8 mouse cellular contexts compared by ENCODE assay signal in the genomic region with DNA sequence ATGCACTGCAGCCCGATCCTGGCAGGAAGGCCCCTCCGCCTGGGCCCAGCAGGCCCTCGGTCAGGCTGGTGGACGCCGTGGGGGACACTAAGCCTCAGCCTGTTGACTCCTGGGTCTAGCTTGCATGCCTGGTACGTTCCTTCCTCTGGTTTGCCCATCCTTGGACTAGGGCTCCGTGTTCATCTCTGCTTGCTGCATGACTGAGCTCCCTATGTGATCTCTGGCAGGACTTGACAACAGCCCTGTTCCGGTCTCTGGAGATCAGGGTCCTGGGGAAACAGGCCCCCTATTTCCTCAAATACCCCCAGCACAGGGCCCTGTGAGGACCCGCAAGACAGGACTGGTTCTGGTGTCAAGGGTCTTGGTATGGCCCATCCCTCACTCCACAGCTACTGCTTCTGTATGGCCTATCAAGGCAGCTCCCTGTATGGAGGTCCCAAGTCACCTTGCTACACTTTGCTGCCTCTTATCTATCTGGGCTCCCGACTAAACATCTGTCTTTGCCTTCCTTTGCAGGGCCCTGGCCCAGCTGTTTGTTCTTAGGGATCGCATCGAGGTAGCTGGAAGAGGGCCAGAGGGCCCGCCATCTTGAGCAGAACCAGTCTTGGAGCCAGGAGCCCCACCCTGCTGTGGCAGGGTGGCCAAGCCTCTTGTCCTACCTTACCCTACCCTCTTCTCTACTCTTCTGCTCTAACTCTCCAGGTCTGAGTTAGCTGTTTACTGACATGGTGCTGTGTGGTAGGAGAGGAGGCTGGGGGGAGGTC. TPM values are rescaled to one million over a fixed set of nuclear protein-coding genes. Genes with fewer than 3 reads are reported as not detected.
A peak's percentile ranks its signal among the peaks of the same experiment; 100 is the strongest.
DNase-seq lines count a peak whose midpoint lies in the region; ATAC-seq and TF ChIP-seq lines count a peak whose summit lies in the region.
"Had no signal": no experiment of that assay in that cellular context is flagged by ENCODE, and none has a peak within 500 bp of the region (broad histone marks: within the 10 kb centered on the region; RNA-seq: fewer than 3 reads in every experiment).

No protein-coding gene starts in this region.

- TF ChIP-seq EP300 in MEL (IDR thresholded peaks at IDR 0.05; ENCODE audit: low read depth in 1 of 2, low read length in 2 of 2), result no peak

- DNase-seq in hindbrain, embryonic 11.5 days (ENCODE audit: low spot score), result no peak
- peak; percentile 54 for DNase-seq in MEL (ENCODE audit: low read depth, low spot score)
- DNase-seq in midbrain, embryonic 11.5 days (ENCODE audit: low spot score, missing footprints), result no peak
- no peak for DNase-seq in right cerebral cortex, adult 2 months (ENCODE audit: low spot score in 2 of 2)
- DNase-seq in right cerebral cortex, postnatal 25 days, result no peak
- DNase-seq: cerebellum, adult 11 months had no signal

- no peak overlapping the region for H3K4me3 ChIP-seq in hindbrain, embryonic 13.5 days
- H3K4me3 ChIP-seq in hindbrain, embryonic 11.5 days (ENCODE audit: low read depth, low read length), result no peak overlapping the region
- H3K4me3 ChIP-seq in MEL (ENCODE audit: control insufficient read depth in 1 of 2, insufficient read depth in 1 of 2, low read depth in 2 of 2, low read length in 2 of 2), result no peak overlapping the region
- no peak overlapping the region for H3K4me3 ChIP-seq in midbrain, embryonic 11.5 days (ENCODE audit: low read depth, low read length)

- no peak for ATAC-seq in hindbrain, embryonic 13.5 days (ENCODE audit: low FRiP score)
- no peak for ATAC-seq in hindbrain, embryonic 11.5 days (ENCODE audit: low FRiP score)
- ATAC-seq in erythroblast, adult 5-6 weeks (replicated peaks; ENCODE audit: low FRiP score, poor library complexity, severe bottlenecking), result peak; percentile 67
- no peak for ATAC-seq in midbrain, embryonic 11.5 days (ENCODE audit: low FRiP score)

- H3K9ac ChIP-seq in hindbrain, embryonic 13.5 days, result peak overlapping the region; percentile 21; the same call in 1 of the 2 replicates
- H3K9ac ChIP-seq in hindbrain, embryonic 11.5 days (ENCODE audit: low read depth, low read length), result no peak overlapping the region
- H3K9ac ChIP-seq in MEL (ENCODE audit: control insufficient read depth, low read depth, low read length, poor library complexity, severe bottlenecking), result no peak overlapping the region
- peak overlapping the region; percentile 38; the same call in 1 of the 2 replicates for H3K9ac ChIP-seq in midbrain, embryonic 11.5 days (ENCODE audit: low read length)

- H3K9me3 ChIP-seq in hindbrain, embryonic 13.5 days, result no peaks in the 10 kb centered on the region
- H3K9me3 ChIP-seq in hindbrain, embryonic 11.5 days (ENCODE audit: control insufficient read depth, low read length), result no peaks in the 10 kb centered on the region
- H3K9me3 ChIP-seq in MEL (replicated peaks; ENCODE audit: insufficient read depth, low read length), result no peaks in the 10 kb centered on the region
- no peaks in the 10 kb centered on the region for H3K9me3 ChIP-seq in midbrain, embryonic 11.5 days (ENCODE audit: control insufficient read depth, low read length)

- peaks cover 86% of the 10 kb centered on the region for H3K36me3 ChIP-seq in hindbrain, embryonic 13.5 days
- H3K36me3 ChIP-seq in hindbrain, embryonic 11.5 days (ENCODE audit: control insufficient read depth, insufficient read depth, low read length), result peaks cover 29% of the 10 kb centered on the region
- peaks cover 4 to 8% of the 10 kb centered on the region in 2 experiments for H3K36me3 ChIP-seq in MEL (ENCODE audit: control insufficient read depth in 1 of 2, insufficient read depth in 2 of 2, low read length in 2 of 2)
- H3K36me3 ChIP-seq in midbrain, embryonic 11.5 days (ENCODE audit: control insufficient read depth, insufficient read depth, low read length), result peaks cover 48% of the 10 kb centered on the region

- no peak for TF ChIP-seq CTCF in MEL (IDR thresholded peaks at IDR 0.05 in 2 of 3, conservative IDR thresholded peaks at IDR 0.05 in 1 of 3; ENCODE audit: control insufficient read depth in 1 of 3, insufficient read depth in 1 of 3, low read depth in 2 of 3, low read length in 3 of 3, poor library complexity in 1 of 3, severe bottlenecking in 1 of 3)

- H3K4me1 ChIP-seq in hindbrain, embryonic 13.5 days (replicated peaks), result peaks cover 53% of the 10 kb centered on the region
- peaks cover 15% of the 10 kb centered on the region for H3K4me1 ChIP-seq in hindbrain, embryonic 11.5 days (replicated peaks; ENCODE audit: control insufficient read depth, insufficient read depth, low read length)
- peaks cover 0 to 9% of the 10 kb centered on the region in 2 experiments; a peak in 2 of 4 replicates for H3K4me1 ChIP-seq in MEL (ENCODE audit: control insufficient read depth in 1 of 2, insufficient read depth in 2 of 2, low read length in 2 of 2)
- peaks cover 23% of the 10 kb centered on the region for H3K4me1 ChIP-seq in midbrain, embryonic 11.5 days (ENCODE audit: control insufficient read depth, insufficient read depth, low read length)

- H3K4me2 ChIP-seq in hindbrain, embryonic 13.5 days, result no peak overlapping the region
- no peak overlapping the region for H3K4me2 ChIP-seq in hindbrain, embryonic 11.5 days (replicated peaks; ENCODE audit: low read depth, low read length)
- no peak overlapping the region for H3K4me2 ChIP-seq in midbrain, embryonic 11.5 days

- peak overlapping the region; percentile 66 for H3K27ac ChIP-seq in hindbrain, embryonic 13.5 days
- H3K27ac ChIP-seq in hindbrain, embryonic 11.5 days (ENCODE audit: low read depth, low read length), result no peak overlapping the region
- H3K27ac ChIP-seq in MEL (ENCODE audit: control insufficient read depth, low read depth, low read length), result no peak overlapping the region
- peak overlapping the region; percentile 16; the same call in 1 of the 2 replicates for H3K27ac ChIP-seq in midbrain, embryonic 11.5 days (ENCODE audit: low read depth, low read length)

- no peaks in the 10 kb centered on the region for H3K27me3 ChIP-seq in hindbrain, embryonic 13.5 days
- no peaks in the 10 kb centered on the region for H3K27me3 ChIP-seq in hindbrain, embryonic 11.5 days (ENCODE audit: control insufficient read depth, insufficient read depth, low read length)
- no peaks in the 10 kb centered on the region for H3K27me3 ChIP-seq in MEL (ENCODE audit: control insufficient read depth in 1 of 2, insufficient read depth in 2 of 2, low read length in 2 of 2)
- H3K27me3 ChIP-seq in midbrain, embryonic 11.5 days (ENCODE audit: control insufficient read depth, insufficient read depth, low read length), result no peaks in the 10 kb centered on the region

- TF ChIP-seq RAD21 in MEL (IDR thresholded peaks at IDR 0.05; ENCODE audit: low read depth, low read length), result no peak

- 87% methylated on average over 13 of the region's 13 CpGs for WGBS in hindbrain, embryonic 13.5 days
- WGBS in hindbrain, embryonic 11.5 days, result 92% methylated on average over 13 of the region's 13 CpGs
- 94% methylated on average over 13 of the region's 13 CpGs for WGBS in midbrain, embryonic 11.5 days

- H3K79me2 ChIP-seq in MEL (ENCODE audit: control insufficient read depth, insufficient read depth, low read length, poor library complexity), result no peaks in the 10 kb centered on the region

- peak in 1 of 2 experiments; percentile 48; a peak in 2 of 4 replicates for TF ChIP-seq POLR2A in MEL (IDR thresholded peaks at IDR 0.05; ENCODE audit: control insufficient read depth in 1 of 2, insufficient read depth in 1 of 2, low read depth in 1 of 2, low read length in 2 of 2, poor library complexity in 1 of 2)

RNA-seq across cellular contexts. Expression of gene Txnrd2, which starts 20.9 kb away (rescaled TPM):
- polyA plus RNA-seq in hindbrain, embryonic 13.5 days (2015; fragmentation: Nextera tagmentation; extraction: Ambion mirVana), result 26.1 and 27.0 TPM in 2 replicates
- 22.2 and 23.8 TPM in 2 replicates for polyA plus RNA-seq in hindbrain, embryonic 11.5 days (2014; fragmentation: Nextera tagmentation; extraction: Ambion mirVana)
- total RNA-seq in MEL (2012; rRNA removed), result 25.7 and 31.2 TPM in 2 replicates
- polyA plus RNA-seq in MEL (2012; ENCODE audit: insufficient read depth in 1 of 2, insufficient read length in 2 of 2, low read depth in 1 of 2, low replicate concordance in 2 of 2, missing spikeins in 1 of 2), result 10 to 100 TPM in 1 of 2 experiments, not detected in 1; 46.8 TPM
- 274 and 358 TPM in 2 replicates for total RNA-seq in erythroblast, adult 5-6 weeks (2015; ENCODE audit: low replicate concordance)
- 493 and 499 TPM in 2 replicates for total RNA-seq in erythroblast, adult 5-6 weeks (2017; ENCODE audit: low replicate concordance)
- 21.0 and 22.7 TPM in 2 replicates for polyA plus RNA-seq in midbrain, embryonic 11.5 days (2014; fragmentation: Nextera tagmentation; extraction: Ambion mirVana)

RNA-seq across cellular contexts. Expression of gene Comt, which starts 21.4 kb away (rescaled TPM):
- 85.9 and 88.5 TPM in 2 replicates for polyA plus RNA-seq in hindbrain, embryonic 13.5 days (2015; fragmentation: Nextera tagmentation; extraction: Ambion mirVana)
- polyA plus RNA-seq in hindbrain, embryonic 11.5 days (2014; fragmentation: Nextera tagmentation; extraction: Ambion mirVana), result 49.6 and 53.9 TPM in 2 replicates
- total RNA-seq in MEL (2012; rRNA removed), result 48.8 and 62.5 TPM in 2 replicates
- 10 to 100 TPM in 1 of 2 experiments, not detected in 1; 71.8 TPM for polyA plus RNA-seq in MEL (2012; ENCODE audit: insufficient read depth in 1 of 2, insufficient read length in 2 of 2, low read depth in 1 of 2, low replicate concordance in 2 of 2, missing spikeins in 1 of 2)
- total RNA-seq in erythroblast, adult 5-6 weeks (2015; ENCODE audit: low replicate concordance), result 27.9 and 29.9 TPM in 2 replicates
- 26.8 and 29.1 TPM in 2 replicates for total RNA-seq in erythroblast, adult 5-6 weeks (2017; ENCODE audit: low replicate concordance)
- 50.8 and 52.5 TPM in 2 replicates for polyA plus RNA-seq in midbrain, embryonic 11.5 days (2014; fragmentation: Nextera tagmentation; extraction: Ambion mirVana)

RNA-seq across cellular contexts. Expression of gene Arvcf, which starts 57.3 kb away (rescaled TPM):
- polyA plus RNA-seq in hindbrain, embryonic 13.5 days (2015; fragmentation: Nextera tagmentation; extraction: Ambion mirVana), result 81.1 and 88.9 TPM in 2 replicates
- polyA plus RNA-seq in hindbrain, embryonic 11.5 days (2014; fragmentation: Nextera tagmentation; extraction: Ambion mirVana), result 59.2 and 62.0 TPM in 2 replicates
- 8.9 and 9.1 TPM in 2 replicates for total RNA-seq in MEL (2012; rRNA removed)
- 10 to 100 TPM in 1 of 2 experiments, not detected in 1; 14.5 TPM for polyA plus RNA-seq in MEL (2012; ENCODE audit: insufficient read depth in 1 of 2, insufficient read length in 2 of 2, low read depth in 1 of 2, low replicate concordance in 2 of 2, missing spikeins in 1 of 2)
- 1.5 and 2.7 TPM in 2 replicates for total RNA-seq in erythroblast, adult 5-6 weeks (2015; ENCODE audit: low replicate concordance)
- total RNA-seq in erythroblast, adult 5-6 weeks (2017; ENCODE audit: low replicate concordance), result 8.7 TPM in 1 of 2 replicates, not detected in the other
- polyA plus RNA-seq in midbrain, embryonic 11.5 days (2014; fragmentation: Nextera tagmentation; extraction: Ambion mirVana), result 66.9 and 71.0 TPM in 2 replicates

RNA-seq across cellular contexts. Expression of gene Tango2, which starts 57.4 kb away (rescaled TPM):
- 76.0 and 79.8 TPM in 2 replicates for polyA plus RNA-seq in hindbrain, embryonic 13.5 days (2015; fragmentation: Nextera tagmentation; extraction: Ambion mirVana)
- polyA plus RNA-seq in hindbrain, embryonic 11.5 days (2014; fragmentation: Nextera tagmentation; extraction: Ambion mirVana), result 51.3 and 54.0 TPM in 2 replicates
- total RNA-seq in MEL (2012; rRNA removed), result 38.0 and 55.9 TPM in 2 replicates
- 10 to 100 TPM in 1 of 2 experiments, not detected in 1; 98.3 TPM for polyA plus RNA-seq in MEL (2012; ENCODE audit: insufficient read depth in 1 of 2, insufficient read length in 2 of 2, low read depth in 1 of 2, low replicate concordance in 2 of 2, missing spikeins in 1 of 2)
- 8.8 and 26.9 TPM in 2 replicates for total RNA-seq in erythroblast, adult 5-6 weeks (2015; ENCODE audit: low replicate concordance)
- total RNA-seq in erythroblast, adult 5-6 weeks (2017; ENCODE audit: low replicate concordance), result 8.8 and 12.1 TPM in 2 replicates
- 38.9 and 39.2 TPM in 2 replicates for polyA plus RNA-seq in midbrain, embryonic 11.5 days (2014; fragmentation: Nextera tagmentation; extraction: Ambion mirVana)

Comparison
In these comparisons a context has a peak if more than half of its experiments do, and no peak if none do; other contexts are left out.
1. H3K27ac ChIP-seq: peak in hindbrain, embryonic 13.5 days (single experiment) and midbrain, embryonic 11.5 days (single experiment); none in hindbrain, embryonic 11.5 days (single experiment) and MEL (single experiment).
2. H3K9ac ChIP-seq: peak in hindbrain, embryonic 13.5 days (single experiment) and midbrain, embryonic 11.5 days (single experiment); none in hindbrain, embryonic 11.5 days (single experiment) and MEL (single experiment).